Mouse (Mus musculus): ENCODE results near the gene Calhm2. TPM values are rescaled to one million over a fixed set of nuclear protein-coding genes. Genes with fewer than 3 reads are reported as not detected.

The Calhm2 gene
- 5.8 and 6.1 TPM in 2 replicates for polyA plus RNA-seq (2015; fragmentation: Nextera tagmentation; extraction: Ambion mirVana)

GRCm38 (mm10) chr19:47137771-47138421 lies at the start of gene Calhm2:
Gene Calhm2 (minus strand): TSS chr19:47138294.
- Histone ChIP-seq H3K27me3 (replicated peaks) (no peaks in the 10 kb centered on the region), H3K36me3 (peaks cover 6% of the 10 kb centered on the region; the same call in 1 of the 2 replicates), H3K27ac (peak within 1 kb of the TSS; percentile 85), H3K4me1 (replicated peaks) (peaks cover 25% of the 10 kb centered on the region), H3K4me3 (replicated peaks) (peak within 1 kb of the TSS; percentile 40), H3K9me3 (no peaks in the 10 kb centered on the region), H3K4me2 (replicated peaks) (peak within 1 kb of the TSS; percentile 71), H3K9ac (peak within 1 kb of the TSS; percentile 58)
- ATAC-seq: peak; percentile 79
- WGBS: 3% methylated on average over 26 of the region's 28 CpGs

GRCm38 (mm10) chr19:47186514-47187275 lies 48.6 kb upstream of the Calhm2 start:
- Histone ChIP-seq H3K4me2 (replicated peaks) (no peak overlapping the region), H3K27me3 (replicated peaks) (no peaks in the 10 kb centered on the region), H3K4me3 (replicated peaks) (no peak overlapping the region), H3K9me3 (no peaks in the 10 kb centered on the region), H3K27ac (no peak overlapping the region), H3K4me1 (replicated peaks) (no peaks in the 10 kb centered on the region), H3K9ac (no peak overlapping the region), H3K36me3 (no peaks in the 10 kb centered on the region)
- 53% methylated on average over 15 of the region's 15 CpGs for WGBS
- no peak for ATAC-seq

- WGBS: 50% methylated on average over 4 of the region's 4 CpGs
- Histone ChIP-seq H3K4me2 (replicated peaks) (no peak overlapping the region), H3K4me1 (replicated peaks) (no peaks in the 10 kb centered on the region; the same call in 1 of the 2 replicates), H3K9ac (no peak overlapping the region), H3K36me3 (no peaks in the 10 kb centered on the region), H3K4me3 (replicated peaks) (no peak overlapping the region), H3K27me3 (replicated peaks) (peaks cover 5% of the 10 kb centered on the region), H3K9me3 (no peaks in the 10 kb centered on the region), H3K27ac (no peak overlapping the region)
- ATAC-seq: no peak
Observed at GRCm38 (mm10) chr19:47184736-47185135, 46.6 kb upstream of the Calhm2 start.

GRCm38 (mm10) chr19:47184221-47184620 lies 46.1 kb upstream of the Calhm2 start:
- Histone ChIP-seq H3K27ac (no peak overlapping the region), H3K4me1 (replicated peaks) (peaks cover 5% of the 10 kb centered on the region), H3K9ac (no peak overlapping the region), H3K9me3 (no peaks in the 10 kb centered on the region), H3K4me2 (replicated peaks) (no peak overlapping the region), H3K36me3 (no peaks in the 10 kb centered on the region), H3K4me3 (replicated peaks) (no peak overlapping the region), H3K27me3 (replicated peaks) (peaks cover 10% of the 10 kb centered on the region)
- no peak for ATAC-seq
- 68% methylated on average over 8 of the region's 8 CpGs for WGBS

- no peak for ATAC-seq
- Histone ChIP-seq H3K9ac (no peak overlapping the region), H3K4me3 (replicated peaks) (peak overlapping the region; percentile 74), H3K4me2 (replicated peaks) (peak overlapping the region; percentile 100), H3K36me3 (no peaks in the 10 kb centered on the region), H3K4me1 (replicated peaks) (peaks cover 9% of the 10 kb centered on the region), H3K27me3 (replicated peaks) (peaks cover 13% of the 10 kb centered on the region), H3K27ac (no peak overlapping the region), H3K9me3 (no peaks in the 10 kb centered on the region)
- WGBS: 18% methylated on average over 8 of the region's 8 CpGs
Observed at GRCm38 (mm10) chr19:47180011-47180410, 41.9 kb upstream of the Calhm2 start.

- peak overlapping the region; percentile 70 for H3K9ac ChIP-seq
- H3K27ac ChIP-seq: peak overlapping the region; percentile 61; the same call in 1 of the 2 replicates
- no peaks in the 10 kb centered on the region for H3K36me3 ChIP-seq
- no peaks in the 10 kb centered on the region for H3K9me3 ChIP-seq
- H3K4me2 ChIP-seq (replicated peaks): peak overlapping the region; percentile 100
- 2% methylated on average over 42 of the region's 42 CpGs for WGBS
- peak overlapping the region; percentile 74 for H3K4me3 ChIP-seq (replicated peaks)
- ATAC-seq: peak; percentile 54
- H3K4me1 ChIP-seq (replicated peaks): peaks cover 9% of the 10 kb centered on the region
- H3K27me3 ChIP-seq (replicated peaks): peaks cover 13% of the 10 kb centered on the region
Observed at GRCm38 (mm10) chr19:47179272-47179809, 41.2 kb upstream of the Calhm2 start.

GRCm38 (mm10) chr19:47178431-47179271 lies 40.6 kb upstream of the Calhm2 start, which contains the start of gene Neurl1a:
Gene Neurl1a (plus strand): TSS chr19:47178820.
- peak; percentile 70 for ATAC-seq

GRCm38 (mm10) chr19:47178001-47178400 lies 39.9 kb upstream of the Calhm2 start:
- H3K27ac ChIP-seq: no peak overlapping the region
- H3K4me2 ChIP-seq (replicated peaks): peak overlapping the region; percentile 100
- H3K4me3 ChIP-seq (replicated peaks): peak overlapping the region; percentile 74; the same call in 1 of the 2 replicates
- no peaks in the 10 kb centered on the region for H3K36me3 ChIP-seq
- H3K9ac ChIP-seq: no peak overlapping the region
- H3K27me3 ChIP-seq (replicated peaks): peaks cover 13% of the 10 kb centered on the region
- H3K4me1 ChIP-seq (replicated peaks): peaks cover 9% of the 10 kb centered on the region
- H3K9me3 ChIP-seq: no peaks in the 10 kb centered on the region
- peak; percentile 66; the same call in 1 of the 2 replicates for ATAC-seq
- 20% methylated on average over 10 of the region's 10 CpGs for WGBS

More at GRCm38 (mm10) chr19:47178431-47179271, 40.6 kb upstream of the Calhm2 start, which contains the start of gene Neurl1a:
- Histone ChIP-seq H3K36me3 (no peaks in the 10 kb centered on the region), H3K27ac (peak within 1 kb of the TSS; percentile 61; the same call in 1 of the 2 replicates), H3K4me2 (replicated peaks) (peak within 1 kb of the TSS; percentile 100), H3K9ac (peak within 1 kb of the TSS; percentile 70), H3K9me3 (no peaks in the 10 kb centered on the region), H3K27me3 (replicated peaks) (peaks cover 13% of the 10 kb centered on the region), H3K4me1 (replicated peaks) (peaks cover 9% of the 10 kb centered on the region), H3K4me3 (replicated peaks) (peak within 1 kb of the TSS; percentile 74)
- WGBS: under 1% methylated on average over 91 of the region's 98 CpGs

- H3K4me1 ChIP-seq (replicated peaks): peaks cover 9% of the 10 kb centered on the region
- ATAC-seq: no peak
- H3K9ac ChIP-seq: no peak overlapping the region
- no peak overlapping the region for H3K27ac ChIP-seq
- no peaks in the 10 kb centered on the region for H3K9me3 ChIP-seq
- no peak overlapping the region for H3K4me3 ChIP-seq (replicated peaks)
- H3K36me3 ChIP-seq: no peaks in the 10 kb centered on the region
- peaks cover 13% of the 10 kb centered on the region for H3K27me3 ChIP-seq (replicated peaks)
- WGBS: 69% methylated on average over 2 of the region's 2 CpGs
- no peak overlapping the region for H3K4me2 ChIP-seq (replicated peaks)
Observed at GRCm38 (mm10) chr19:47176916-47177505, 38.9 kb upstream of the Calhm2 start.

- Histone ChIP-seq H3K4me1 (replicated peaks) (peaks cover 9% of the 10 kb centered on the region), H3K27ac (no peak overlapping the region), H3K36me3 (no peaks in the 10 kb centered on the region), H3K4me3 (replicated peaks) (no peak overlapping the region), H3K4me2 (replicated peaks) (no peak overlapping the region), H3K27me3 (replicated peaks) (peaks cover 13% of the 10 kb centered on the region), H3K9ac (no peak overlapping the region), H3K9me3 (no peaks in the 10 kb centered on the region)
- no peak for ATAC-seq
- 62% methylated on average over 2 of the region's 2 CpGs for WGBS
Observed at GRCm38 (mm10) chr19:47175472-47175871, 37.4 kb upstream of the Calhm2 start.

- peaks cover 6% of the 10 kb centered on the region for H3K27me3 ChIP-seq (replicated peaks)
- H3K9ac ChIP-seq: no peak overlapping the region
- H3K4me3 ChIP-seq (replicated peaks): no peak overlapping the region
- WGBS: 54% methylated on average over 3 of the region's 3 CpGs
- no peaks in the 10 kb centered on the region for H3K36me3 ChIP-seq
- H3K27ac ChIP-seq: no peak overlapping the region
- peaks cover 8% of the 10 kb centered on the region for H3K4me1 ChIP-seq (replicated peaks)
- H3K4me2 ChIP-seq (replicated peaks): no peak overlapping the region
- no peak for ATAC-seq
- no peaks in the 10 kb centered on the region for H3K9me3 ChIP-seq
Observed at GRCm38 (mm10) chr19:47174515-47174914, 36.4 kb upstream of the Calhm2 start.
